Mouse (Mus musculus): Measurements from ENCODE around the gene Zfp536. TPM values are rescaled to one million over a fixed set of nuclear protein-coding genes. Genes with fewer than 3 reads are reported as not detected.

Zfp536 gene
- polyA plus RNA-seq, 1 experiment from 2014 or later: 3.7 TPM

- no peak overlapping the region for H3K4me3 ChIP-seq (replicated peaks; ENCODE audit: low read depth, low read length)
- ATAC-seq (replicated peaks; ENCODE audit: low FRiP score, low read depth) (no peak), DNase-seq (ENCODE audit: low spot score) (no peak)
- H3K27me3 ChIP-seq (ENCODE audit: insufficient read depth, low read length): no peaks in the 10 kb centered on the region
- no peak overlapping the region for H3K27ac ChIP-seq
- H3K9me3 ChIP-seq (replicated peaks; ENCODE audit: low read length): no peaks in the 10 kb centered on the region
- no peak for TF ChIP-seq CTCF (IDR thresholded peaks at IDR 0.05; ENCODE audit: low read depth)
- 60% methylated on average over 9 of the region's 9 CpGs for WGBS
- H3K36me3 ChIP-seq (ENCODE audit: insufficient read depth, low read length): no peaks in the 10 kb centered on the region
- no peaks in the 10 kb centered on the region for H3K4me1 ChIP-seq (replicated peaks; ENCODE audit: insufficient read depth, low read length)
- H3K4me2 ChIP-seq (ENCODE audit: low read length): no peak overlapping the region
- no peak overlapping the region for H3K9ac ChIP-seq (ENCODE audit: low read depth, low read length)
These were observed 170.4 kb downstream of the Zfp536 start for GRCm38 (mm10) chr7:37602871-37603524.

- WGBS: 77% methylated on average over 4 of the region's 4 CpGs
- Histone ChIP-seq H3K9ac (ENCODE audit: low read depth, low read length) (no peak overlapping the region), H3K36me3 (ENCODE audit: insufficient read depth, low read length) (no peaks in the 10 kb centered on the region), H3K4me3 (replicated peaks; ENCODE audit: low read depth, low read length) (no peak overlapping the region), H3K9me3 (replicated peaks; ENCODE audit: low read length) (no peaks in the 10 kb centered on the region), H3K4me2 (ENCODE audit: low read length) (no peak overlapping the region), H3K27ac (no peak overlapping the region), H3K4me1 (replicated peaks; ENCODE audit: insufficient read depth, low read length) (no peaks in the 10 kb centered on the region), H3K27me3 (ENCODE audit: insufficient read depth, low read length) (no peaks in the 10 kb centered on the region)
- ATAC-seq (replicated peaks; ENCODE audit: low FRiP score, low read depth): no peak
- DNase-seq (ENCODE audit: low spot score): no peak
- TF ChIP-seq CTCF (IDR thresholded peaks at IDR 0.05; ENCODE audit: low read depth): no peak
These were observed 173.1 kb downstream of the Zfp536 start for GRCm38 (mm10) chr7:37600318-37600717.

GRCm38 (mm10) chr7:37594211-37595030 lies 179.0 kb downstream of the Zfp536 start:
- ATAC-seq (replicated peaks; ENCODE audit: low FRiP score, low read depth) (no peak), DNase-seq (ENCODE audit: low spot score) (no peak)
- Histone ChIP-seq H3K27me3 (ENCODE audit: insufficient read depth, low read length) (no peaks in the 10 kb centered on the region), H3K4me2 (ENCODE audit: low read length) (no peak overlapping the region), H3K9ac (ENCODE audit: low read depth, low read length) (no peak overlapping the region), H3K9me3 (replicated peaks; ENCODE audit: low read length) (no peaks in the 10 kb centered on the region), H3K4me3 (replicated peaks; ENCODE audit: low read depth, low read length) (no peak overlapping the region), H3K27ac (no peak overlapping the region), H3K36me3 (ENCODE audit: insufficient read depth, low read length) (no peaks in the 10 kb centered on the region), H3K4me1 (replicated peaks; ENCODE audit: insufficient read depth, low read length) (no peaks in the 10 kb centered on the region)
- WGBS: 74% methylated on average over 12 of the region's 12 CpGs
- no peak for TF ChIP-seq CTCF (IDR thresholded peaks at IDR 0.05; ENCODE audit: low read depth)

GRCm38 (mm10) chr7:37593566-37593965 lies 179.9 kb downstream of the Zfp536 start:
- Histone ChIP-seq H3K9me3 (replicated peaks; ENCODE audit: low read length) (no peaks in the 10 kb centered on the region), H3K4me3 (replicated peaks; ENCODE audit: low read depth, low read length) (no peak overlapping the region), H3K27ac (no peak overlapping the region), H3K9ac (ENCODE audit: low read depth, low read length) (no peak overlapping the region), H3K4me2 (ENCODE audit: low read length) (no peak overlapping the region), H3K4me1 (replicated peaks; ENCODE audit: insufficient read depth, low read length) (no peaks in the 10 kb centered on the region), H3K36me3 (ENCODE audit: insufficient read depth, low read length) (no peaks in the 10 kb centered on the region), H3K27me3 (ENCODE audit: insufficient read depth, low read length) (no peaks in the 10 kb centered on the region)
- no peak for ATAC-seq (replicated peaks; ENCODE audit: low FRiP score, low read depth)
- 88% methylated on average over 6 of the region's 6 CpGs for WGBS
- TF ChIP-seq CTCF (IDR thresholded peaks at IDR 0.05; ENCODE audit: low read depth): no peak
- no peak for DNase-seq (ENCODE audit: low spot score)

- no peak for DNase-seq (ENCODE audit: low spot score)
- no peak overlapping the region for H3K27ac ChIP-seq
- H3K27me3 ChIP-seq (ENCODE audit: insufficient read depth, low read length): no peaks in the 10 kb centered on the region
- no peak for ATAC-seq (replicated peaks; ENCODE audit: low FRiP score, low read depth)
- 87% methylated on average over 13 of the region's 13 CpGs for WGBS
- H3K4me3 ChIP-seq (replicated peaks; ENCODE audit: low read depth, low read length): no peak overlapping the region
- no peak overlapping the region for H3K4me2 ChIP-seq (ENCODE audit: low read length)
- no peaks in the 10 kb centered on the region for H3K4me1 ChIP-seq (replicated peaks; ENCODE audit: insufficient read depth, low read length)
- TF ChIP-seq CTCF (IDR thresholded peaks at IDR 0.05; ENCODE audit: low read depth): no peak
- H3K36me3 ChIP-seq (ENCODE audit: insufficient read depth, low read length): no peaks in the 10 kb centered on the region
- no peak overlapping the region for H3K9ac ChIP-seq (ENCODE audit: low read depth, low read length)
- H3K9me3 ChIP-seq (replicated peaks; ENCODE audit: low read length): no peaks in the 10 kb centered on the region
These were observed 186.7 kb downstream of the Zfp536 start for GRCm38 (mm10) chr7:37586694-37587093.

- no peak overlapping the region for H3K27ac ChIP-seq
- no peaks in the 10 kb centered on the region for H3K36me3 ChIP-seq (ENCODE audit: insufficient read depth, low read length)
- no peak overlapping the region for H3K4me3 ChIP-seq (replicated peaks; ENCODE audit: low read depth, low read length)
- DNase-seq (ENCODE audit: low spot score) (no peak), ATAC-seq (replicated peaks; ENCODE audit: low FRiP score, low read depth) (no peak)
- no peak for TF ChIP-seq CTCF (IDR thresholded peaks at IDR 0.05; ENCODE audit: low read depth)
- 71% methylated on average over 3 of the region's 3 CpGs for WGBS
- no peaks in the 10 kb centered on the region for H3K27me3 ChIP-seq (ENCODE audit: insufficient read depth, low read length)
- no peaks in the 10 kb centered on the region for H3K9me3 ChIP-seq (replicated peaks; ENCODE audit: low read length)
- no peak overlapping the region for H3K9ac ChIP-seq (ENCODE audit: low read depth, low read length)
- no peak overlapping the region for H3K4me2 ChIP-seq (ENCODE audit: low read length)
- no peaks in the 10 kb centered on the region for H3K4me1 ChIP-seq (replicated peaks; ENCODE audit: insufficient read depth, low read length)
These were observed 192.2 kb downstream of the Zfp536 start for GRCm38 (mm10) chr7:37581262-37581661.

Measured in kidney, postnatal 0 days (tissue).